Mouse (Mus musculus) kidney, postnatal 25 days (tissue): Measurements from ENCODE around the gene Slc22a15.

ENCODE experiments used
- DNase-seq, 2 experiments: peaks; one replicate each; pipeline ENCODE4 v3.0.0; 2021; ENCODE audit warnings: mixed read lengths in 2 of 2

Gene Slc22a15

DNA sequence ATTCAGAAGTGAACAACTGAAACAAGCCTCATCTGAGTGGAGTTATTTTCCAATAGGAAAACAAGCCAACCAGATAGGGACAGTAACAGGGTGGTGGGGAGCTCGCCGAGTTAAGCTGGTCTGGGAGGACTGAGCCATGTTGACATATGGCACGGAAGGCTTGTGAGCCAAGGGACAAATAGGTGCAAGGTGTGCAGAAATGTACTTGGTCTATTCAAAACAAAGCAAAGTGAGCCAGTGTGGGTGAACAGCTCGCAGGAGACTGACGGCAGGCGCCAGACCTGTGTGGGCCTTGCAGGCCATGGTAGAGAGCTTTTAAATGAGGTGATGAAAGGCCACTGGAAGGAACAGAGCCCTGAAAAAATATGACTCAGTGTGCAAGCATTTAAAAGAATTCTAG, 116.6 kb downstream of the Slc22a15 start:
- no peak for DNase-seq

DNA sequence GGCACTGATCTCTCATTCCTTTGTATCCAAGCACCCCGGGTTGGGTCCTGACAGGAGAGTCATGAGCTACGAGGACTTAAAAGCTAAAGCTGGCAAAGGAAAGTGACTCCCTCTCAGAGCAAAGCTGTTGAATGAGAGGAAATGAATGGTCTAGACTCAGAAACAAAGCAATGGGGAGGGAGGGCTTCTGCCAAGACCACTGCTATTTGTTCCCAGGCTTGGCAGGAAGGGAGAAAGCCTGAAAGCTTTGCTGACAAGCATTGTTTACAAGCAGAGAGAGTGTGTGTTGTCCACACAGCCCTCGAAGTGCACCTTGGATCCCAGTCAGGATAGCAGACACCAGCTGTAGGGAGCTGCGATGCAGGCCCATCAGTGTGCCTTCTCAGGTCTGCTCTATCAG, 117.3 kb downstream of the Slc22a15 start:
- no peak for DNase-seq

DNA sequence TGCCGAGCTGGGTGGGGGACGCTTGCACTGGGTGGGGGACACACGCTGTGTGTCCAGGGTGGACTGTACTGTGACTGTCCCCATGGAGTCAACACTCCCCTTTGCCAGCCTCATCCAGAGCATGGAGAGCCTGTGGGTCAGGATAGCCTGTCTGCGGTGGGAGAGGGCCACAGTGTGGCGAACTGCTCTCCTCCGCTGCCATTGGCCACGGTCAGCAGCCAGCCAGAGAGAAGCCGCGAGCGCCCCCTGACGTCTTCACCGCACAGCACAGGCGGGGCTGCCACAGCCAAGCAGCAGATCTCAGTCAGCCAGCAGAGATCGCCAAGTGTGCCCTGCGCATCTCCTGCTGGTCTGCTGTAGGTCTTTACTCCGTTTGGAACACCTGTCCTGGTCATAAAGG, 118.1 kb downstream of the Slc22a15 start:
- DNase-seq: peak; percentile 95
